Mouse (Mus musculus) CH12.LX (cell line): ENCODE results near the gene Cry2. TPM values are rescaled to one million over a fixed set of nuclear protein-coding genes. Genes with fewer than 3 reads are reported as not detected.

ENCODE experiments used
- DNase-seq: peaks from one replicate; pipeline ENCODE4 v3.0.0-alpha.2; 2013; ENCODE audit errors: extremely low read depth
- H3K27ac ChIP-seq: 2 replicates; pipeline ENCODE4 v1.5.1; 2012; ENCODE audit warnings: low read depth, mild to moderate bottlenecking, control low read depth, moderate library complexity; ENCODE audit not compliant: insufficient read depth
- H3K27me3 ChIP-seq: replicated peaks from 2 replicates; pipeline ENCODE3; 2012; ENCODE audit warnings: inconsistent platforms
- H3K36me3 ChIP-seq, 2 experiments: replicated peaks in 1 of 2; 2 replicates each; pipeline versions ENCODE3 to v1.6.1; 2012; ENCODE audit warnings: inconsistent platforms in 1 of 2, low read length in 1 of 2, mild to moderate bottlenecking in 1 of 2, mixed read lengths in 1 of 2, moderate library complexity in 1 of 2; ENCODE audit not compliant: control insufficient read depth in 1 of 2, insufficient read depth in 1 of 2
- H3K4me1 ChIP-seq, 2 experiments: 2 replicates each; pipeline ENCODE4 v1.6.1; 2012; ENCODE audit warnings: inconsistent platforms in 1 of 2, moderate library complexity in 1 of 2; ENCODE audit not compliant: insufficient read depth in 2 of 2, control insufficient read depth in 1 of 2
- H3K4me2 ChIP-seq: 2 replicates; pipeline ENCODE4 v1.6.1; 2012; ENCODE audit warnings: low read depth, mild to moderate bottlenecking, control low read depth; ENCODE audit not compliant: poor library complexity, insufficient read depth, severe bottlenecking
- H3K4me3 ChIP-seq, 3 experiments: fragments of 150-350 bp in 1 of 3; sonication (generic) in 1 of 3; replicated peaks in 1 of 3; 2 replicates each; pipeline versions ENCODE3 to v1.5.1; 2011 to 2012; ENCODE audit warnings: low read depth in 2 of 3, low read length in 2 of 3, mild to moderate bottlenecking in 2 of 3, moderate library complexity in 2 of 3, control low read depth in 1 of 3, improper control_type of control experiment in 1 of 3, inconsistent platforms in 1 of 3, mixed read lengths in 1 of 3; ENCODE audit not compliant: poor library complexity in 1 of 3
- H3K79me2 ChIP-seq: replicated peaks from 2 replicates; pipeline ENCODE4 v1.6.1; 2012; ENCODE audit warnings: mild to moderate bottlenecking, moderate library complexity; ENCODE audit not compliant: control insufficient read depth, poor library complexity, insufficient read depth, severe bottlenecking; ENCODE audit errors: extremely low read depth
- H3K9ac ChIP-seq: 2 replicates; pipeline ENCODE4 v1.6.1; 2012; ENCODE audit warnings: low read depth, mild to moderate bottlenecking, control low read depth, moderate library complexity; ENCODE audit not compliant: insufficient read depth
- H3K9me3 ChIP-seq: replicated peaks from 2 replicates; pipeline ENCODE3; 2012; ENCODE audit warnings: low read length, inconsistent platforms, mixed read lengths
- BHLHE40 ChIP-seq: IDR thresholded peaks from 2 replicates; pipeline ENCODE4 v1.6.1; 2011; ENCODE audit warnings: mild to moderate bottlenecking, low read depth, low read length, improper control_type of control experiment
- CHD1 ChIP-seq: IDR thresholded peaks from 2 replicates; pipeline ENCODE4 v1.6.1; 2012; ENCODE audit warnings: low read depth, low read length, improper control_type of control experiment, inconsistent platforms
- CHD2 ChIP-seq: IDR thresholded peaks from 2 replicates; pipeline ENCODE4 v1.6.1; 2011; ENCODE audit warnings: low read length, improper control_type of control experiment
- ELF1 ChIP-seq: IDR thresholded peaks from 2 replicates; pipeline ENCODE4 v1.6.1; 2014; ENCODE audit warnings: low read depth, mild to moderate bottlenecking, inconsistent platforms, low read length, improper control_type of control experiment
- ETS1 ChIP-seq: conservative IDR thresholded peaks from 2 replicates; pipeline ENCODE4 v1.6.1; 2012; ENCODE audit warnings: low read depth, mild to moderate bottlenecking, inconsistent platforms, low read length, improper control_type of control experiment, moderate library complexity
- GABPA ChIP-seq: IDR thresholded peaks from 2 replicates; pipeline ENCODE4 v1.6.1; 2012; ENCODE audit warnings: low read depth, low read length, improper control_type of control experiment, inconsistent platforms; ENCODE audit not compliant: insufficient replicate concordance
- JUN ChIP-seq: IDR thresholded peaks from 2 replicates; pipeline ENCODE4 v1.6.1; 2011; ENCODE audit warnings: low read depth, mild to moderate bottlenecking, low read length, improper control_type of control experiment, moderate library complexity; ENCODE audit not compliant: insufficient read depth
- JUND ChIP-seq: conservative IDR thresholded peaks from 2 replicates; pipeline ENCODE4 v1.6.1; 2011; ENCODE audit warnings: low read depth, low read length, improper control_type of control experiment
- KAT2A ChIP-seq: IDR thresholded peaks from 2 replicates; pipeline ENCODE4 v1.6.1; 2012; ENCODE audit warnings: low read length, improper control_type of control experiment, inconsistent platforms; ENCODE audit not compliant: insufficient replicate concordance
- MAZ ChIP-seq: IDR thresholded peaks from 2 replicates; pipeline ENCODE4 v1.6.1; 2012; ENCODE audit warnings: low read depth, mild to moderate bottlenecking, inconsistent platforms, low read length, improper control_type of control experiment, moderate library complexity
- MXI1 ChIP-seq: IDR thresholded peaks from 2 replicates; pipeline ENCODE4 v1.6.1; 2011; ENCODE audit warnings: mild to moderate bottlenecking, low read depth, low read length, improper control_type of control experiment
- MYC ChIP-seq: IDR thresholded peaks from 2 replicates; pipeline ENCODE4 v1.6.1; 2011; ENCODE audit warnings: low read depth, mild to moderate bottlenecking, improper control_type of control experiment, low read length
- NRF1 ChIP-seq: IDR thresholded peaks from 2 replicates; pipeline ENCODE4 v1.6.1; 2014; ENCODE audit warnings: low read depth, mild to moderate bottlenecking, inconsistent platforms, low read length, improper control_type of control experiment, moderate library complexity
- PAX5 ChIP-seq: IDR thresholded peaks from 2 replicates; pipeline ENCODE4 v1.6.1; 2012; ENCODE audit warnings: low read length, inconsistent platforms, mixed read lengths
- POLR2A ChIP-seq: IDR thresholded peaks from 2 replicates; pipeline ENCODE4 v1.6.1; 2011; ENCODE audit warnings: low read depth, mild to moderate bottlenecking, improper control_type of control experiment, low read length
- RAD21 ChIP-seq: IDR thresholded peaks from 2 replicates; pipeline ENCODE4 v1.6.1; 2011; ENCODE audit warnings: low read depth, mild to moderate bottlenecking, low read length, improper control_type of control experiment, moderate library complexity
- RCOR1 ChIP-seq: conservative IDR thresholded peaks from 2 replicates; pipeline ENCODE4 v1.6.1; 2012; ENCODE audit warnings: low read depth, mild to moderate bottlenecking, inconsistent platforms, low read length, improper control_type of control experiment
- TBP ChIP-seq: conservative IDR thresholded peaks from 2 replicates; pipeline ENCODE4 v1.6.1; 2011; ENCODE audit warnings: low read depth, low read length, improper control_type of control experiment
- TCF12 ChIP-seq: IDR thresholded peaks from 2 replicates; pipeline ENCODE4 v1.6.1; 2014; ENCODE audit warnings: low read depth, mild to moderate bottlenecking, inconsistent platforms, low read length, improper control_type of control experiment
- USF1 ChIP-seq: IDR thresholded peaks from 2 replicates; pipeline ENCODE4 v1.6.1; 2014; ENCODE audit warnings: low read depth, mild to moderate bottlenecking, inconsistent platforms, low read length, improper control_type of control experiment
- USF2 ChIP-seq: conservative IDR thresholded peaks from 2 replicates; pipeline ENCODE4 v1.6.1; 2011; ENCODE audit warnings: low read depth, low read length, improper control_type of control experiment
- ZC3H11A ChIP-seq: IDR thresholded peaks from 2 replicates; pipeline ENCODE4 v1.6.1; 2012; ENCODE audit warnings: low read depth, mild to moderate bottlenecking, inconsistent platforms, low read length, improper control_type of control experiment
- ZKSCAN1 ChIP-seq: IDR thresholded peaks from 2 replicates; pipeline ENCODE4 v1.6.1; 2012; ENCODE audit warnings: low read depth, inconsistent platforms, low read length, improper control_type of control experiment, borderline replicate concordance
- ZMIZ1 ChIP-seq: IDR thresholded peaks from 2 replicates; pipeline ENCODE4 v1.6.1; 2012; ENCODE audit warnings: low read depth, mild to moderate bottlenecking, inconsistent platforms, low read length, improper control_type of control experiment
- ZNF384 ChIP-seq: IDR thresholded peaks from 2 replicates; pipeline ENCODE4 v1.6.1; 2012; ENCODE audit warnings: low read depth, low read length, improper control_type of control experiment, inconsistent platforms
- dilution Hi-C: fragments of 300-500 bp; cut with MboI; formaldehyde crosslinking; loops from 2 replicates; pipeline ENCODE4 v1.14.3; 2020; ENCODE audit warnings: low sequenced_read_pairs; ENCODE audit not compliant: extremely low pct_unique_long_range_greater_than_20kb, extremely low pct_ligation_motif_present
- in situ Hi-C: fragments of 300-500 bp; cut with MboI; formaldehyde crosslinking; loops from 3 replicates; pipeline ENCODE4 v1.14.3; 2019; ENCODE audit warnings: low sequenced_read_pairs, low pct_ligation_motif_present, low pct_unique_long_range_greater_than_20kb, mixed read lengths
- polyA plus RNA-seq: library from polyadenylated mRNA; unstranded; fragments of >175 nt; gene quantifications from 2 replicates; pipeline ENCODE4 v1.2.1, GENCODE M21; 2012; ENCODE audit warnings: low read depth; ENCODE audit not compliant: insufficient read length
- total RNA-seq, 2 experiments: library from RNA; depleted of rRNA; stranded (reverse); fragments of 300-350 nt in 1 of 2; fragments of >200 nt in 1 of 2; gene quantifications; 2 replicates each; pipeline ENCODE4 v1.2.3; 2012 to 2014

Cry2 gene
- total and polyA plus RNA-seq, 3 experiments: 4.3 to 15.9 (median 12.7) TPM

DNA sequence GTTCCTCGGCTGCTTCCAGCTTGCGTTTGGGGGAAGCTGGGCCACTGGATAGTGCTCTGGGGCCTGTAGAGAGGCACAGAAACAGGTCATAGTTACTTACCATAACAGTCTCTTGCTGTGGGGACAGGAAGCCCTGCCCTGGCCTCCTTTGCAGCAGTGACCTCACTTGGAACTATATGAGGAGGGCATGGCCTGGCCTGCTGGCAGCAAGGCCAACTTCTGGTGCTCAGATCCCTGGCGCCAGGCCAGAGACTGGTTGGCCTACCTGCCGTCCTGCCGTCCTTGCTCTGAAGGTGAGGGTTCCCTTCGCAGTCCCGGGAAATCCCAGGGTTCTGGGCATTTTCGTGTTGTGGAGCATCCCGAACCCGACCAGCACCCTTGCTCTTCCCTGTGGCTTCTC, 22.1 kb downstream of the Cry2 start:
- dilution Hi-C loops (no loop called here), in situ Hi-C loops (no loop called here)
- Histone ChIP-seq H3K9ac (no peak overlapping the region), H3K27ac (no peak overlapping the region), H3K27me3 (no peaks in the 10 kb centered on the region), H3K4me1 (peaks cover 0 to 16% of the 10 kb centered on the region in 2 experiments; a peak in 2 of 4 replicates), H3K4me3 (no peak overlapping the region), H3K79me2 (no peaks in the 10 kb centered on the region), H3K4me2 (no peak overlapping the region), H3K36me3 (peaks cover 86 to 98% of the 10 kb centered on the region in 2 experiments), H3K9me3 (no peaks in the 10 kb centered on the region)
- no peak for DNase-seq
- TF ChIP-seq ELF1 (no peak), ZNF384 (no peak), MAZ (no peak), CHD1 (no peak)

DNA sequence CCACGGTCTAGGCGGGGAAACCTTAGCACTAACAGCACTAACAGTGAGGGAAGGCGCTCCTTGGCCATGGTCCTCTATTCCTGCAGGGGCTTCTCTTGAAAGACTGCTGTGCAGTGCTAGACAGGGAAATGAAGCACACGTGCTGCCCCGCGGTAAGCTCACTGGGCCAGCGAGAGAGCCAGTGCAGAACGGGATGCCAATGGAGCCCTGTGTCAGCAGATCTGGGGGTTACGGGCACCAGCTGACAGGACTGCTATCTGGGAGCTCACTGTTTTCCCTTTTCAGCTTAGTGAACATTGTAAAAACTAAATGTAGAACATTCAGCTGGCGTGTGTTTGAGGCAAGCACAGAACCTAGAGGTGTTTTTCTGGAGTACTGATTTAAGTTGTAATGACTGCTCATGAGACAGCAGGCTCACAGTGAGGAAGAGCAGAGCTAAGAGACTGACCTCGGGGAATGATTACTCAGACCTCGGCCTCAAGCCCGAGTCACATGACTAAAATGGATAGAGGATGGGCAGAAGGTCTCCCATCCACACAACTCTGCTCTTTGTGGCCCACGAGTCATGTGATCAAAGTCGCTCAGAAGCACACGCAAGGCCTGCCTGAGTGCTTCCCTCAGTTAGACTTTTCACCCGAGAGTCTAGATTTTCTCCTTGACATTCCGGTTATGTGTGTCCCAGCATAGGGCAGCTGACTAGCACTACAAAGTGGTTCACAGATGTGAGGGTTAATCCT, 25.4 kb downstream of the Cry2 start:
- Histone ChIP-seq H3K9me3 (no peaks in the 10 kb centered on the region), H3K4me1 (peaks cover 10 to 48% of the 10 kb centered on the region in 2 experiments), H3K4me2 (no peak overlapping the region), H3K27ac (no peak overlapping the region; the same call in 1 of the 2 replicates), H3K27me3 (no peaks in the 10 kb centered on the region), H3K36me3 (peaks cover 82 to 98% of the 10 kb centered on the region in 2 experiments), H3K4me3 (no peak overlapping the region), H3K79me2 (no peaks in the 10 kb centered on the region), H3K9ac (no peak overlapping the region)
- no peak for TF ChIP-seq KAT2A
- TF ChIP-seq PAX5: no peak
- TF ChIP-seq JUND: no peak
- TF ChIP-seq NRF1: no peak
- TF ChIP-seq BHLHE40: no peak
- TF ChIP-seq CHD2: no peak
- no peak for TF ChIP-seq CHD1
- TF ChIP-seq USF1: no peak
- TF ChIP-seq RCOR1: no peak
- no peak for TF ChIP-seq ETS1
- dilution Hi-C loops (no loop called here), in situ Hi-C loops (no loop called here)
- no peak for DNase-seq

- Histone ChIP-seq H3K36me3 (peaks cover 55 to 79% of the 10 kb centered on the region in 2 experiments), H3K9me3 (peaks cover 6% of the 10 kb centered on the region), H3K4me3 (no peak overlapping the region), H3K27ac (peak overlapping the region; percentile 17; the same call in 1 of the 2 replicates), H3K4me1 (peaks cover 10 to 53% of the 10 kb centered on the region in 2 experiments), H3K4me2 (no peak overlapping the region), H3K79me2 (no peaks in the 10 kb centered on the region), H3K9ac (no peak overlapping the region), H3K27me3 (no peaks in the 10 kb centered on the region)
- in situ Hi-C loops: no loop called here
- DNase-seq: peak; percentile 87
- dilution Hi-C loops: no loop called here
- TF ChIP-seq ZNF384 (no peak), RAD21 (no peak; the same call in 1 of the 2 replicates), ZKSCAN1 (no peak), GABPA (no peak), ETS1 (peak; percentile 71), JUND (no peak), USF2 (no peak), ZC3H11A (no peak), ZMIZ1 (peak; percentile 32; the same call in 1 of the 2 replicates), TBP (no peak), MXI1 (peak; percentile 53; the same call in 1 of the 2 replicates), POLR2A (no peak), TCF12 (no peak), MYC (peak; percentile 56; the same call in 1 of the 2 replicates), JUN (no peak)
These were observed 28.2 kb downstream of the Cry2 start for GRCm38 (mm10) chr2:92405687-92406086.
